Mouse (Mus musculus): Measurements from ENCODE around the gene Zmynd8.

GRCm38 (mm10) chr2:165880501-165881182 is 18.2 kb downstream of the Zmynd8 start:
- no peak for TF ChIP-seq CTCF (IDR thresholded peaks at IDR 0.05; ENCODE audit: low read depth)
- TF ChIP-seq EP300 (IDR thresholded peaks at IDR 0.05; ENCODE audit: low read depth), result no peak

Data from liver, postnatal 0 days (tissue).